Mouse (Mus musculus) naive thymus-derived CD4-positive, alpha-beta T cell, adult 2 months (primary cell): ENCODE data around the gene Slc22a14.

ENCODE experiments used
- DNase-seq: peaks from one replicate; pipeline ENCODE4 v3.0.0-alpha.2; 2011; ENCODE audit warnings: low read depth

Slc22a14 gene

GRCm38 (mm10) chr9:119357331-119358057, 7.9 kb downstream of the Slc22a14 start, which contains the start of gene Xylb:
Xylb (plus strand) TSS chr9:119357381.
- peak; percentile 73 for DNase-seq

GRCm38 (mm10) chr9:119355943-119356342, 9.4 kb downstream of the Slc22a14 start:
- DNase-seq, result no peak

- no peak for DNase-seq
Measured at GRCm38 (mm10) chr9:119353926-119354325, 11.4 kb downstream of the Slc22a14 start.

- peak; percentile 83 for DNase-seq
Measured at GRCm38 (mm10) chr9:119352060-119352459, 13.3 kb downstream of the Slc22a14 start.

- no peak for DNase-seq
Measured at GRCm38 (mm10) chr9:119350947-119351705, 14.2 kb downstream of the Slc22a14 start.

- no peak for DNase-seq
Measured at GRCm38 (mm10) chr9:119350531-119350930, 14.8 kb downstream of the Slc22a14 start.

GRCm38 (mm10) chr9:119346376-119346775, 19.0 kb downstream of the Slc22a14 start:
- DNase-seq, result no peak

GRCm38 (mm10) chr9:119342728-119343127, 22.6 kb downstream of the Slc22a14 start:
- DNase-seq, result no peak

- DNase-seq, result peak; percentile 96
Measured at GRCm38 (mm10) chr9:119340909-119341816, 24.2 kb downstream of the Slc22a14 start, which contains the start of gene Myd88. Myd88 (minus strand) TSS chr9:119341411.

- no peak for DNase-seq
Measured at GRCm38 (mm10) chr9:119340212-119340580, 25.2 kb downstream of the Slc22a14 start.

- peak; percentile 82 for DNase-seq
Measured at GRCm38 (mm10) chr9:119339558-119340211, 25.7 kb downstream of the Slc22a14 start, which contains the start of gene Acaa1a. Acaa1a (plus strand) TSS chr9:119339676.

- no peak for DNase-seq
Measured at GRCm38 (mm10) chr9:119339106-119339505, 26.2 kb downstream of the Slc22a14 start.

GRCm38 (mm10) chr9:119338350-119338749, 27.0 kb downstream of the Slc22a14 start:
- no peak for DNase-seq

- no peak for DNase-seq
Measured at GRCm38 (mm10) chr9:119337842-119338241, 27.5 kb downstream of the Slc22a14 start.

- DNase-seq, result no peak
Measured at GRCm38 (mm10) chr9:119335571-119335970, 29.8 kb downstream of the Slc22a14 start.

GRCm38 (mm10) chr9:119334834-119335233, 30.5 kb downstream of the Slc22a14 start:
- DNase-seq, result peak; percentile 25

GRCm38 (mm10) chr9:119334324-119334723, 31.0 kb downstream of the Slc22a14 start:
- peak; percentile 57 for DNase-seq

- DNase-seq, result no peak
Measured at GRCm38 (mm10) chr9:119330186-119330963, 35.0 kb downstream of the Slc22a14 start.

GRCm38 (mm10) chr9:119328488-119328887, 36.9 kb downstream of the Slc22a14 start:
- no peak for DNase-seq

GRCm38 (mm10) chr9:119324130-119324529, 41.2 kb downstream of the Slc22a14 start:
- no peak for DNase-seq

- DNase-seq, result no peak
Measured at GRCm38 (mm10) chr9:119323260-119323645, 42.1 kb downstream of the Slc22a14 start.
